Mouse (Mus musculus) neural tube, embryonic 14.5 days (tissue): ENCODE measurements at regions not wholly inside any gene's neighbourhood (a gene's known extent, or its start where the extent isn't known, plus 50 kb on each side); places are given as distances from the start of the nearest gene placed in this dataset.

Experiments
- ATAC-seq: fragments of 200-750 bp; cut with Nextera tagmentation; 2 replicates; pipeline ENCODE4 v1.8.0; 2017; ENCODE audit warnings: low read depth, mild to moderate bottlenecking, moderate TSS enrichment, moderate library complexity
- H3K27ac ChIP-seq: fragments of 300-500 bp; sonication (generic); 2 replicates; pipeline ENCODE4 v1.5.1; 2014; ENCODE audit warnings: low read depth, mild to moderate bottlenecking, control low read depth, low read length, moderate library complexity, mixed read lengths
- H3K27me3 ChIP-seq: fragments of 300-500 bp; sonication (generic); 2 replicates; pipeline ENCODE4 v1.6.1; 2014; ENCODE audit warnings: low read length; ENCODE audit not compliant: control insufficient read depth, insufficient read depth
- H3K36me3 ChIP-seq: fragments of 300-500 bp; sonication (generic); 2 replicates; pipeline ENCODE4 v1.6.1; 2014; ENCODE audit warnings: low read length, mixed read lengths; ENCODE audit not compliant: control insufficient read depth, insufficient read depth
- H3K4me1 ChIP-seq: fragments of 300-500 bp; sonication (generic); 2 replicates; pipeline ENCODE4 v1.6.1; 2014; ENCODE audit warnings: low read length; ENCODE audit not compliant: control insufficient read depth, insufficient read depth
- H3K4me2 ChIP-seq: fragments of 300-500 bp; sonication (generic); 2 replicates; pipeline ENCODE4 v1.6.1; 2014; ENCODE audit warnings: mild to moderate bottlenecking, low read depth, low read length, control low read depth
- H3K4me3 ChIP-seq: fragments of 300-500 bp; sonication (generic); 2 replicates; pipeline ENCODE4 v1.5.1; 2014; ENCODE audit warnings: low read depth, low read length, control low read depth, mixed read lengths
- H3K9ac ChIP-seq: fragments of 300-500 bp; sonication (generic); replicated peaks from 2 replicates; pipeline ENCODE4 v1.6.1; 2014; ENCODE audit warnings: low read depth, mild to moderate bottlenecking, control low read depth, low read length, mixed read lengths
- H3K9me3 ChIP-seq: fragments of 300-500 bp; sonication (generic); 2 replicates; pipeline ENCODE4 v1.6.1; 2016; ENCODE audit warnings: low read length; ENCODE audit not compliant: control insufficient read depth
- WGBS: fragments of 180-500 bp; shearing (Covaris S2); extraction: QIAGEN DNeasy Blood & Tissue Kit; methylation state at CpG from one replicate; pipeline ENCODE4 v1.1.7; 2014; 5-methylcytosine and 5-hydroxymethylcytosine counted together

GRCm38 (mm10) chr5:43039525-43039924 is 193.4 kb upstream of the Cpeb2 start:
- H3K9me3 ChIP-seq, result no peaks in the 10 kb centered on the region
- H3K4me1 ChIP-seq, result no peaks in the 10 kb centered on the region
- no peak for ATAC-seq
- no peaks in the 10 kb centered on the region for H3K27me3 ChIP-seq
- no peak overlapping the region for H3K4me3 ChIP-seq
- H3K27ac ChIP-seq, result no peak overlapping the region
- 99% methylated on average over 3 of the region's 3 CpGs for WGBS
- no peaks in the 10 kb centered on the region for H3K36me3 ChIP-seq
- no peak overlapping the region for H3K9ac ChIP-seq
- H3K4me2 ChIP-seq, result no peak overlapping the region

GRCm38 (mm10) chr5:43042585-43042984 is 190.4 kb upstream of the Cpeb2 start:
- no peaks in the 10 kb centered on the region for H3K36me3 ChIP-seq
- WGBS, result 90% methylated on average over 3 of the region's 3 CpGs
- no peak overlapping the region for H3K9ac ChIP-seq

GRCm38 (mm10) chr5:43045860-43046259 is 187.1 kb upstream of the Cpeb2 start:
- no peaks in the 10 kb centered on the region for H3K4me1 ChIP-seq
- H3K4me2 ChIP-seq, result no peak overlapping the region
- no peak overlapping the region for H3K9ac ChIP-seq
- WGBS, result 98% methylated on average over 3 of the region's 3 CpGs
- no peaks in the 10 kb centered on the region for H3K9me3 ChIP-seq
- no peak overlapping the region for H3K4me3 ChIP-seq
- H3K27ac ChIP-seq, result no peak overlapping the region
- ATAC-seq, result no peak
- no peaks in the 10 kb centered on the region for H3K36me3 ChIP-seq
- no peaks in the 10 kb centered on the region for H3K27me3 ChIP-seq

More at GRCm38 (mm10) chr5:43042585-43042984, 190.4 kb upstream of the Cpeb2 start:
- Histone ChIP-seq H3K4me1 (no peaks in the 10 kb centered on the region), H3K4me2 (no peak overlapping the region), H3K27ac (no peak overlapping the region), H3K27me3 (no peaks in the 10 kb centered on the region), H3K4me3 (no peak overlapping the region), H3K9me3 (no peaks in the 10 kb centered on the region)
- ATAC-seq, result no peak

- no peak overlapping the region for H3K9ac ChIP-seq
- no peaks in the 10 kb centered on the region for H3K9me3 ChIP-seq
- ATAC-seq, result no peak
- H3K4me2 ChIP-seq, result no peak overlapping the region
- H3K4me3 ChIP-seq, result no peak overlapping the region
- WGBS, result 96% methylated on average over 2 of the region's 2 CpGs
- H3K27ac ChIP-seq, result no peak overlapping the region
- H3K4me1 ChIP-seq, result no peaks in the 10 kb centered on the region
- no peaks in the 10 kb centered on the region for H3K27me3 ChIP-seq
- no peaks in the 10 kb centered on the region for H3K36me3 ChIP-seq
These were observed 185.7 kb upstream of the Cpeb2 start for GRCm38 (mm10) chr5:43047316-43047715.

- H3K36me3 ChIP-seq, result no peaks in the 10 kb centered on the region
- H3K27ac ChIP-seq, result no peak overlapping the region
- WGBS, result 80% methylated on average over 8 of the region's 8 CpGs
- no peak for ATAC-seq
- H3K4me1 ChIP-seq, result no peaks in the 10 kb centered on the region
- no peaks in the 10 kb centered on the region for H3K27me3 ChIP-seq
- no peak overlapping the region for H3K9ac ChIP-seq
- H3K4me3 ChIP-seq, result no peak overlapping the region
- H3K9me3 ChIP-seq, result no peaks in the 10 kb centered on the region
- H3K4me2 ChIP-seq, result no peak overlapping the region
These were observed 184.5 kb upstream of the Cpeb2 start for GRCm38 (mm10) chr5:43048196-43049050.

GRCm38 (mm10) chr5:43049381-43050301 is 183.3 kb upstream of the Cpeb2 start:
- no peaks in the 10 kb centered on the region for H3K4me1 ChIP-seq
- no peak overlapping the region for H3K27ac ChIP-seq
- no peak overlapping the region for H3K4me2 ChIP-seq
- H3K36me3 ChIP-seq, result no peaks in the 10 kb centered on the region
- no peaks in the 10 kb centered on the region for H3K9me3 ChIP-seq
- no peaks in the 10 kb centered on the region for H3K27me3 ChIP-seq
- peak; percentile 61; the same call in 1 of the 2 replicates for ATAC-seq
- 39% methylated on average over 4 of the region's 4 CpGs for WGBS
- no peak overlapping the region for H3K4me3 ChIP-seq
- no peak overlapping the region for H3K9ac ChIP-seq

- Histone ChIP-seq H3K9ac (no peak overlapping the region), H3K36me3 (no peaks in the 10 kb centered on the region), H3K4me1 (no peaks in the 10 kb centered on the region), H3K27me3 (no peaks in the 10 kb centered on the region), H3K4me3 (no peak overlapping the region), H3K27ac (no peak overlapping the region), H3K4me2 (no peak overlapping the region), H3K9me3 (no peaks in the 10 kb centered on the region)
- no peak for ATAC-seq
- WGBS, result 88% methylated on average over 7 of the region's 7 CpGs
These were observed 181.9 kb upstream of the Cpeb2 start for GRCm38 (mm10) chr5:43050961-43051517.

GRCm38 (mm10) chr5:43052668-43053067 is 180.3 kb upstream of the Cpeb2 start:
- no peak for ATAC-seq
- H3K36me3 ChIP-seq, result no peaks in the 10 kb centered on the region
- no peaks in the 10 kb centered on the region for H3K27me3 ChIP-seq
- no peak overlapping the region for H3K9ac ChIP-seq
- no peak overlapping the region for H3K4me2 ChIP-seq
- whole genome bisulfite sequencing, result 76% methylated on average over 1 of the region's 1 CpGs
- H3K4me3 ChIP-seq, result no peak overlapping the region
- no peak overlapping the region for H3K27ac ChIP-seq
- no peaks in the 10 kb centered on the region for H3K4me1 ChIP-seq
- H3K9me3 ChIP-seq, result no peaks in the 10 kb centered on the region
